Mouse (Mus musculus) MEL (cell line): ENCODE results near the gene Cpped1. TPM values are rescaled to one million over a fixed set of nuclear protein-coding genes. Genes with fewer than 3 reads are reported as not detected.

Experiments
- DNase-seq: peaks from one replicate; pipeline ENCODE4 v3.0.0; 2011; ENCODE audit warnings: low read depth, low spot score
- H3K27ac ChIP-seq: 2 replicates; pipeline ENCODE4 v1.5.1; 2012; ENCODE audit warnings: low read depth, mild to moderate bottlenecking, control low read depth, low read length, moderate library complexity; ENCODE audit not compliant: control insufficient read depth
- H3K27me3 ChIP-seq, 2 experiments: fragments of 150-350 bp in 1 of 2; sonication (generic) in 1 of 2; 2 replicates each; pipeline ENCODE4 v1.6.1; 2012; ENCODE audit warnings: low read length in 2 of 2, mild to moderate bottlenecking in 2 of 2, improper control_type of control experiment in 1 of 2, moderate library complexity in 1 of 2; ENCODE audit not compliant: insufficient read depth in 2 of 2, control insufficient read depth in 1 of 2
- H3K36me3 ChIP-seq, 2 experiments: 2 replicates each; pipeline ENCODE4 v1.6.1; 2012 to 2014; ENCODE audit warnings: low read length in 2 of 2, improper control_type of control experiment in 1 of 2, inconsistent platforms in 1 of 2, mild to moderate bottlenecking in 1 of 2; ENCODE audit not compliant: insufficient read depth in 2 of 2, control insufficient read depth in 1 of 2
- H3K4me1 ChIP-seq, 2 experiments: fragments of 150-350 bp in 1 of 2; sonication (generic) in 1 of 2; 2 replicates each; pipeline ENCODE4 v1.6.1; 2012; ENCODE audit warnings: low read length in 2 of 2, improper control_type of control experiment in 1 of 2, mild to moderate bottlenecking in 1 of 2; ENCODE audit not compliant: insufficient read depth in 2 of 2, control insufficient read depth in 1 of 2
- H3K4me3 ChIP-seq, 2 experiments: fragments of 150-350 bp in 1 of 2; sonication (generic) in 1 of 2; 2 replicates each; pipeline ENCODE4 v1.5.1; 2012; ENCODE audit warnings: low read depth in 2 of 2, low read length in 2 of 2, mild to moderate bottlenecking in 2 of 2, moderate library complexity in 2 of 2, control low read depth in 1 of 2, improper control_type of control experiment in 1 of 2; ENCODE audit not compliant: control insufficient read depth in 1 of 2, insufficient read depth in 1 of 2
- H3K79me2 ChIP-seq: 2 replicates; pipeline ENCODE4 v1.6.1; 2012; ENCODE audit warnings: mild to moderate bottlenecking, low read length, moderate library complexity; ENCODE audit not compliant: control insufficient read depth, poor library complexity, insufficient read depth
- H3K9ac ChIP-seq: 2 replicates; pipeline ENCODE4 v1.6.1; 2012; ENCODE audit warnings: low read depth, mild to moderate bottlenecking, control low read depth, low read length, moderate library complexity; ENCODE audit not compliant: control insufficient read depth, poor library complexity, severe bottlenecking
- H3K9me3 ChIP-seq: fragments of 150-350 bp; sonication (generic); replicated peaks from 2 replicates; pipeline ENCODE4 v1.6.1; 2012; ENCODE audit warnings: mild to moderate bottlenecking, low read length, improper control_type of control experiment, moderate library complexity; ENCODE audit not compliant: insufficient read depth
- BHLHE40 ChIP-seq: IDR thresholded peaks from 2 replicates; pipeline ENCODE4 v1.6.1; 2012; ENCODE audit warnings: low read depth, mild to moderate bottlenecking, inconsistent platforms, low read length, improper control_type of control experiment, borderline replicate concordance
- CHD2 ChIP-seq: IDR thresholded peaks from 2 replicates; pipeline ENCODE4 v1.6.1; 2011; ENCODE audit warnings: low read length, improper control_type of control experiment
- E2F4 ChIP-seq: IDR thresholded peaks from 2 replicates; pipeline ENCODE4 v1.6.1; 2011; ENCODE audit warnings: low read depth, low read length, improper control_type of control experiment, borderline replicate concordance
- ELF1 ChIP-seq: IDR thresholded peaks from 2 replicates; pipeline ENCODE4 v1.6.1; 2014; ENCODE audit warnings: low read depth, mild to moderate bottlenecking, inconsistent platforms, low read length, improper control_type of control experiment, moderate library complexity
- EP300 ChIP-seq, 2 experiments: IDR thresholded peaks; 2 replicates each; pipeline ENCODE4 v1.6.1; 2011; ENCODE audit warnings: improper control_type of control experiment in 2 of 2, low read length in 2 of 2, low read depth in 1 of 2, mild to moderate bottlenecking in 1 of 2
- ETS1 ChIP-seq: IDR thresholded peaks from 2 replicates; pipeline ENCODE4 v1.6.1; 2012; ENCODE audit warnings: low read depth, mild to moderate bottlenecking, inconsistent platforms, low read length, improper control_type of control experiment, moderate library complexity
- GATA1 ChIP-seq: IDR thresholded peaks from 2 replicates; pipeline ENCODE4 v1.6.1; 2011; ENCODE audit warnings: low read depth, low read length, improper control_type of control experiment
- JUND ChIP-seq: IDR thresholded peaks from 2 replicates; pipeline ENCODE4 v1.6.1; 2011; ENCODE audit warnings: low read depth, mild to moderate bottlenecking, improper control_type of control experiment, low read length
- MAFK ChIP-seq: IDR thresholded peaks from 2 replicates; pipeline ENCODE4 v1.6.1; 2011; ENCODE audit warnings: low read depth, mild to moderate bottlenecking, low read length, improper control_type of control experiment, borderline replicate concordance
- MAX ChIP-seq: IDR thresholded peaks from 2 replicates; pipeline ENCODE4 v1.6.1; 2011; ENCODE audit warnings: low read length, improper control_type of control experiment
- MAZ ChIP-seq: IDR thresholded peaks from 2 replicates; pipeline ENCODE4 v1.6.1; 2012; ENCODE audit warnings: low read depth, mild to moderate bottlenecking, inconsistent platforms, low read length, improper control_type of control experiment
- MEF2A ChIP-seq: IDR thresholded peaks from 2 replicates; pipeline ENCODE4 v1.6.1; 2014; ENCODE audit warnings: low read depth, mild to moderate bottlenecking, inconsistent platforms, low read length, improper control_type of control experiment; ENCODE audit not compliant: poor library complexity, insufficient replicate concordance, severe bottlenecking; ENCODE audit errors: extremely low read depth
- MXI1 ChIP-seq: IDR thresholded peaks from 2 replicates; pipeline ENCODE4 v1.6.1; 2011; ENCODE audit warnings: mild to moderate bottlenecking, low read depth, low read length, improper control_type of control experiment
- NELFE ChIP-seq: IDR thresholded peaks from 2 replicates; pipeline ENCODE4 v1.6.1; 2011; ENCODE audit warnings: low read depth, low read length, improper control_type of control experiment
- POLR2A ChIP-seq, 2 experiments: IDR thresholded peaks; 2 replicates each; pipeline ENCODE4 v1.6.1; 2011 to 2012; ENCODE audit warnings: low read length in 2 of 2, mild to moderate bottlenecking in 2 of 2, control low read depth in 1 of 2, improper control_type of control experiment in 1 of 2, low read depth in 1 of 2, moderate library complexity in 1 of 2; ENCODE audit not compliant: control insufficient read depth in 1 of 2, insufficient read depth in 1 of 2, poor library complexity in 1 of 2
- POLR2AphosphoS2 ChIP-seq: IDR thresholded peaks from 2 replicates; pipeline ENCODE4 v1.6.1; 2011; ENCODE audit warnings: low read length, improper control_type of control experiment
- POLR2AphosphoS5 ChIP-seq: IDR thresholded peaks from 2 replicates; pipeline ENCODE4 v1.6.1; 2012; ENCODE audit warnings: low read depth, borderline replicate concordance, mild to moderate bottlenecking, inconsistent platforms, low read length, moderate library complexity, mixed read lengths
- RCOR1 ChIP-seq: IDR thresholded peaks from 2 replicates; pipeline ENCODE4 v1.6.1; 2012; ENCODE audit warnings: low read depth, mild to moderate bottlenecking, inconsistent platforms, low read length, improper control_type of control experiment
- SIN3A ChIP-seq: IDR thresholded peaks from 2 replicates; pipeline ENCODE4 v1.6.1; 2012; ENCODE audit warnings: low read length, improper control_type of control experiment, inconsistent platforms
- SMC3 ChIP-seq: IDR thresholded peaks from 2 replicates; pipeline ENCODE4 v1.6.1; 2011; ENCODE audit warnings: low read depth, low read length, improper control_type of control experiment
- TBP ChIP-seq: IDR thresholded peaks from 2 replicates; pipeline ENCODE4 v1.8.0; 2011; ENCODE audit warnings: low read depth, low read length, improper control_type of control experiment
- USF1 ChIP-seq: IDR thresholded peaks from 2 replicates; pipeline ENCODE4 v1.6.1; 2014; ENCODE audit warnings: low read depth, mild to moderate bottlenecking, inconsistent platforms, low read length, improper control_type of control experiment, moderate library complexity
- ZMIZ1 ChIP-seq: IDR thresholded peaks from 2 replicates; pipeline ENCODE4 v1.6.1; 2012; ENCODE audit warnings: low read depth, mild to moderate bottlenecking, inconsistent platforms, low read length, improper control_type of control experiment, moderate library complexity
- ZNF384 ChIP-seq: IDR thresholded peaks from 2 replicates; pipeline ENCODE4 v1.6.1; 2012; ENCODE audit warnings: low read depth, mild to moderate bottlenecking, inconsistent platforms, low read length, improper control_type of control experiment
- polyA plus RNA-seq, 2 experiments: library from polyadenylated mRNA; stranded (reverse) in 1 of 2; unstranded in 1 of 2; fragments of >175 nt in 1 of 2; fragments of >200 nt in 1 of 2; gene quantifications; 2 replicates each; pipeline versions ENCODE4 v1.2.1 to v1.2.4; 2012; ENCODE audit warnings: low replicate concordance in 2 of 2, low read depth in 1 of 2; ENCODE audit not compliant: insufficient read length in 2 of 2, insufficient read depth in 1 of 2, missing spikeins in 1 of 2
- total RNA-seq: library from RNA; depleted of rRNA; stranded (reverse); fragments of 300-350 nt; gene quantifications from 2 replicates; pipeline ENCODE4 v1.2.3, GENCODE M21; 2012

Cpped1 gene
- total and polyA plus RNA-seq, 3 experiments, result 14.1 to 29.9 TPM; not detected in 1

- H3K4me3 ChIP-seq, result no peak overlapping the region
- TF ChIP-seq MAZ (no peak), USF1 (no peak), MEF2A (no peak), MXI1 (no peak), MAFK (no peak), CHD2 (no peak), GATA1 (no peak), SIN3A (no peak), ZMIZ1 (no peak), TBP (no peak)
- no peak for DNase-seq
- H3K27ac ChIP-seq, result no peak overlapping the region
- H3K36me3 ChIP-seq, result no peaks in the 10 kb centered on the region
- no peaks in the 10 kb centered on the region for H3K9me3 ChIP-seq
- no peaks in the 10 kb centered on the region for H3K79me2 ChIP-seq
- H3K4me1 ChIP-seq, result no peaks in the 10 kb centered on the region
- H3K9ac ChIP-seq, result no peak overlapping the region
- H3K27me3 ChIP-seq, result no peaks in the 10 kb centered on the region
Observed at GRCm38 (mm10) chr16:11778715-11779460, 130.4 kb downstream of the Cpped1 start.

DNA sequence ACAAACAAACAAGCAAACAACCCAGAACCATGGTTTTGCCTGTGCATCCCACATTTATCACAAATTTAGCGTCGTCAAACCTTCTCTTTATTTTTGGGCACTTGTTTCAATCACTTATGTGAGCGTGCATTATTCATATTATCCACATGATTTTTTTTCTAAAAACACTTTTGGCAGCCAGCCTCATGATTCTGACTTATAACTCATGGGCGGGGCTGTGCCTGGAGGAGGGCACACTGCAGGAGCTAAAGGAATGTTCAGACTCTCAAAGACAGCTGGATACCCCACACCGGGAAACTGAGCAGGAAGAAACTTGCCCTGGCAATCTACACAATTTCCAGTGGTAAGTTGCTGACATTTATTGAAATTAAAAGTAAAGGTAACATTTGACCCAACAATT, 131.1 kb downstream of the Cpped1 start:
- H3K27ac ChIP-seq, result no peak overlapping the region

More for the DNA sequence above, 131.1 kb downstream of the Cpped1 start:
- Histone ChIP-seq H3K4me1 (no peaks in the 10 kb centered on the region), H3K27me3 (no peaks in the 10 kb centered on the region), H3K9ac (no peak overlapping the region), H3K4me3 (no peak overlapping the region), H3K79me2 (no peaks in the 10 kb centered on the region), H3K9me3 (no peaks in the 10 kb centered on the region), H3K36me3 (no peaks in the 10 kb centered on the region)
- DNase-seq, result no peak
- TF ChIP-seq EP300 (IDR thresholded peaks at IDR 0.05; ENCODE audit: low read depth in 1 of 2, low read length in 2 of 2) (no peak), SMC3 (no peak), RCOR1 (no peak), ZNF384 (no peak), TBP (no peak), POLR2A (IDR thresholded peaks at IDR 0.05; ENCODE audit: control insufficient read depth in 1 of 2, insufficient read depth in 1 of 2, low read depth in 1 of 2, low read length in 2 of 2, poor library complexity in 1 of 2) (no peak), POLR2AphosphoS5 (no peak), BHLHE40 (no peak), USF1 (no peak), MAZ (no peak), JUND (no peak), POLR2AphosphoS2 (no peak), E2F4 (no peak), ETS1 (no peak), GATA1 (no peak), ELF1 (no peak), MAX (no peak), NELFE (no peak), MAFK (no peak)
